Mouse (Mus musculus) kidney, adult 8-10 months (tissue): ENCODE measurements around the gene Ergic3.
A peak's percentile ranks its signal among the peaks of the same experiment; 100 is the strongest.

ENCODE experiments used
- DNase-seq, 2 experiments: peaks; one replicate each; pipeline ENCODE4 v3.0.0; 2022

The Ergic3 gene

DNA sequence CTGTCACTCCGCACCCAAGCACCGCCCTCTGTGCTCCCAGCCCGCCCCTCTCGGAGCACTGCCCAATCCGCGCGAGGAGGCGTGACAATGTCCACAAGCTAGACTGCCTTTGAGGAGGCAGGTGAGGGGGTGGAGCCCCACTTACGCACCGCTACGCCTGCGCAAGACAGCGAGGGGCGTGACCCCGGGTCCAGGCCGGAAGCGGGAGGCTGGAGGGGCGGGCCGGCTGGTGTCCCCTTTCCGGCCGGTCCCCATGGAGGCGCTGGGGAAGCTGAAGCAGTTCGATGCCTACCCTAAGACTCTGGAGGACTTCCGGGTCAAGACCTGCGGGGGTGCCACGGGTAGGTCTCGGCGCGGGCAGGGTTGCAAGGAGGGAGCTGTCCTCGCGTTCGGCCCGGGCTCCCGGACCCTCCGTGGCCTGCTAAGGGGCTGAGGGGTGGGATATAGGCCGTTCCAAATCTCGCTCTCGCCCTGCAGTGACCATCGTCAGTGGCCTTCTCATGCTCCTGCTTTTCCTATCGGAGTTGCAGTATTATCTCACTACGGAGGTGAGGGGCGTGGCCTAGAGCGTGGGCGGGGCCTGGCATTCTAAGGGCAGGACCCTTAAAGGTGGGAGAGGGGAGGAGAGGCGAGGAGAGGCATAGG, at the start of gene Ergic3, which contains the start of gene 6430550D23Rik:
Gene Ergic3 (plus strand): TSS at position 158 of the 645 bp plus-strand sequence.
Gene 6430550D23Rik (minus strand): TSS at position 90 of the 645 bp plus-strand sequence.
- peak; percentile 100 for DNase-seq

DNA sequence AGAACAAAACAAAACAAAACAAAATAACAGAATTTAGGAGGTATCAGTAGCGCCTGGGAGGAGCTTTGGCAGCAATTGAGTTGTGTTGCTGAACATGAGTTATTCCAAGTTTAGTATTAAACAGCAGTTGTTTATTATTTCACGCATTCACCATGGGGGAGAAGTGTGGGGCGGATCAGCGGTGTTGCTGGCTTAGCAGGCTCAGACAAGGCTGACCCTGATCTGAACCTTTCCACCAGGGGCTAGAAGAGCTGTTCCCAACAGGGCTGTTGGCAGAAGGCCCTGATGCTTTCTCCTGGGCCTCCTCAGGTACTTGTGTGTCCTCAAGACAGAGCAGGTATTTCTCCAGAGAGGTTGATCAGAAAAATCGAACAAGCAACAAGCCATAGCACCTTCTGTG, 47.9 kb upstream of the Ergic3 start:
- DNase-seq: peak; percentile 54 to 60

DNA sequence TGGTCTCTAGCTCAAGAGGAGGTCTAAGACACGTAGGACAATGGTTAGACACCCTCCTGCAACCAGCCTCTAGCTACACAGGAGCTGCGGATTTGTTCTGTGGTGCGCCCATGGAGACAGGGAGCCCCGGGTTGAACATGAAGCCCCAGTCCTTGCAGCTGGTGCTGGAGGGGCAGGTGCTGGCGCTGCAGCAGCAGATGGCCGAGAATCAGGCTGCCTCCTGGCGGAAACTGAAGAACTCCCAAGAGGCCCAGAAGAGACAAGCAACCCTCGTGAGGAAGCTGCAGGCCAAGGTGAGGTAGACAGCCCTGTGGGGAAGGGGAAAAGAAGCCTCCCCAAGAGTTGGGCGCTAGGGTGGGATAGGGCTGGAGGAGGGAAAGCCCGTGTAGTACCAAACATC, 46.0 kb upstream of the Ergic3 start:
- DNase-seq: no peak

DNA sequence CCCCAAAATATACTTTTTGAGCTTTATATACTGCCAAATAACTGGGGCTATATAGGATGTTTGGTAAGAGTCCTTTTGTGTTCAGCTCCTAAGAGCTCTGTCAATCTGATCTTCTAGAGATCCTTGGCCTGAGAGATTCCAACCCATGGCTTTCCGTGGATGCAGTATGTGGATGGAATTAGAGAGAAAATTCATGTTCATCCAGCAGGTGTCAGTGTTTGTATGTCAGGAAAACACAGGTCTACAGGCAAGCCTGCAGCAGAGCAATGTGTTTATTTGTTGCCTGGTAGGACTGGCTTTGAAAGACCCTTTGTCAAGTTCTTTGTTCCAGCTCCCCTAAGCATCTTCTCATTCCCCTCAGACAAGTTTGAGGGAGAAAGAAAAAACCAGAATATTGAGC, 44.9 kb upstream of the Ergic3 start:
- DNase-seq: no peak

DNA sequence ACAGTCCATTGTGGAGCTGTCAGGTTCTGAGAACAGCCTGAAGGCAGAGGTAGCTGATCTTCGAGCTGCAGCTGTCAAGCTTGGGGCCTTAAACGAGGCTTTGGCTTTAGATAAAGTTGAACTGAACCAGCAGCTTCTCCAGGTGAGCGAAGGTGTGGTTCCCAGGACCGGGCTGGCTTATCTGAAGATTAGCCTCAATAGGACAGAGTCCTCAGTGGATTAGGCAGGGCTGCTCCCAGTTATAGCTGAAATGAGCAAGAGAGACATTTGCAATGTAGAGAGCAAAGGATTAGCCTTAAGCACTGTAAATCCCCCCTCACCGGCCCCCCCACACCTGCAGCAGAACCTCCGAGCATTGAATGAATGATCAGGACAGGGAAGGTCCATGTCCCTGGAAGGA, 34.5 kb upstream of the Ergic3 start:
- DNase-seq: no peak

DNA sequence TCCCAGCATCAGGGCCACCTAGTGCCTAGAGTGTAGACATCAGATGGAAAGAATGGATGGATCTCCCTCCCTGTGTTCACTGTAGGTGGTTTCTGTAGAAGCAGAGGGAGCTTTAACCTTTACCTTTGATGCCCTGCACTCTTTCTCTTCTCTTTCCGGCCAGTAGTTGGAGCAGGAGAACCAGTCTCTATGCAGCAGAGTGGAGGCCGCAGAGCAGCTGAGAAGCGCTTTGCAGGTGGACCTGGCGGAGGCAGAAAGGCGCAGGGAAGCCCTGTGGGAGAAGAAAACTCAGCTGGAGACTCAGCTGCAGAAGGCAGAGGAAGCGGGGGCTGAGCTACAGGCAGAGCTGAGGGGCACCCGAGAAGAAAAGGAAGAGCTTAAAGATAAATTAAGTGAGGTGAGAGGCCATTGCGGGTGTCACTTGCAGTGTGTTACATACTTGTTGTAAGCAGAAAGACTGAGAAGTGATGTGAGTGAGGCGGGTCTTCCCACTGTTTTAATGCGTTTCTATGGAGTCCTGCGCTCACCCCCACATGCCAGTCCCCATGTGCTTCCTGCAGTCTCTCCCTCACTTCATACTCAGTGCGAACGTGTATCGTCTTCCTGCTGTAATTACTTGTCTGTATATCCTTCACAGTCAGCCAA, 33.6 kb upstream of the Ergic3 start:
- no peak for DNase-seq

DNA sequence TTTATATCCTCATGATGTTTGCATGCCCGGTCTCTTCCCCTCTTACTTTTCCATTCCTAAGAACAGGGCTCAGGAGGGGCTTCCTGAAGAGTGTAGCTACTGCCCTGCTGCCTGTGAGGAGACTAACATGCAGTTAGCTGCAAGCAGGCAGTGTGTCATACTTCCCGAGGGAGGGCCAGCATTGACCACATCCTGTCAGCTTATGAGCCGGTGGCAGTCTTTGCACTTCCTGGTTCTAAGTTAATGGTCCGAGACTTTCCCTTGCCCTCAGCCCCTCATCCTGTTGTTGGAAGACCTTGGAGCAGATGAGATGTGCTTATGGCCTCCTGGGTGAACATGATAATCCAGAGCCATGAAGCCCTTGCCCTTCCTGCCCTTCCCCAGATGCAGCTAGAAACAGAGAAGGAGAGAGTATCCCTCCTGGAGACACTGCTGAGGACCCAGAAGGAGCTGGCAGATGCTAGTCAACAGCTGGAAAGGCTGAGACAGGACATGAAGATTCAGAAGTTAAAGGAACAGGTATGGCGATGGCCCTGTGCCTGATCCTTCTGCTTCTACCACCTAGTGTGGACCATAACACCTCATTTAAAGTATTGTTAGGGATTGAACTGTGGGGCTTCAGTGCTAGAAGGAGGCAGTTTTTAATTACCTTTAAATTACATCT, 28.4 kb upstream of the Ergic3 start:
- peak in 1 of 2 experiments; percentile 35 for DNase-seq

DNA sequence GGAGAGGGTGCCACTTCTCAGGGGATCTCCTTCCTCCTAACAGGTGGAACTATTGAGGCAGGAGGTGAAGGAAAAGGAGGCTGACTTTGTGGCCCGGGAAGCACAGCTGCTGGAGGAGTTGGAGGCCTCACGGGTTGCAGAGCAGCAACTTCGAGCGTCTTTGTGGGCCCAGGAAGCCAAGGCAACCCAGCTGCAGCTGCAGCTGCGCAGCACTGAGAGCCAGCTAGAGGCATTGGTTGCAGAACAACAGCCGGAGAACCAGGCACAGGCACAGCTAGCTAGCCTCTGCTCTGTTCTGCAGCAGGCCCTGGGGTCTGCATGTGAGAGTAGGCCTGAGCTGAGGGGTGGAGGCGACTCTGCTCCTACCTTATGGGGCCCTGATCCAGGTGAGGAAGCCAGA, 22.1 kb upstream of the Ergic3 start:
- DNase-seq: no peak

DNA sequence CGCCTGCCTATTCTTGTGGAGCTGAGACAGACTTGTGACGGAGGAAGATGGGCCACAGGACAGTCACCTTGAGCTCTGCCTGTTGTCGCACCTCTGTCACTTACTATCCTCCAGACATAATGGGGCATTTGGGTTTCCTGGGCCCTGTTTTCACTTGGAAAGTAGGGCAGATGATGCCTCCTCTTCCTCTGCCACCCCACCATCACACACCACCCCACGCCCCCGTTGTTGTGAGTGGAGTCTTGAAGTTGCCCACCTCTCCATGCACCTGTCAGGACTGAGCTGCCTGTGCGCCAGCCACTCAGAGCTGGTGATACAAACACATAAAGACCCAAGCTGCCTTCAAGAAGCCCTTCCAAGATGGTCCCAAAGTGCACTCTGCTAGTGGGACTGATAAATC, 20.7 kb upstream of the Ergic3 start:
- no peak for DNase-seq

DNA sequence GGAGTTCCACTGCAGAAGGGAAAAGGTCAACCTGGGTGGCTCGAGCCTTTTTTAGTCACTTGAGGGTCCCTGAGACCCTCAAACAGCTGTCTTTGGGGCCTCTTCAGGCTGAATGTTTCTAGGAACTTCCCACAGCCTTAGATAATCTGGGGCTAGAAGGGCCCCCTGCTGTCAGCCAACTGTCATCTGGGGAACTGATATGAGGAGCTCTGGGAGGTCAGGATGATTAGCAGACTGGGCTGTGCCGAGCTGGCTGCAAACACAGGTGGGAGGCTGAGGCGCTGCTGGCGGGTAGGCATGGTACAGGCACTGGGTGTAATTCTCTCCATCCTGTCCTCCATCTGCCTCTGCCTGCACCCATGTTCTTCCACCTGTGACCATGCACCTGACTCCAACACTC, 18.8 kb upstream of the Ergic3 start:
- no peak for DNase-seq

DNA sequence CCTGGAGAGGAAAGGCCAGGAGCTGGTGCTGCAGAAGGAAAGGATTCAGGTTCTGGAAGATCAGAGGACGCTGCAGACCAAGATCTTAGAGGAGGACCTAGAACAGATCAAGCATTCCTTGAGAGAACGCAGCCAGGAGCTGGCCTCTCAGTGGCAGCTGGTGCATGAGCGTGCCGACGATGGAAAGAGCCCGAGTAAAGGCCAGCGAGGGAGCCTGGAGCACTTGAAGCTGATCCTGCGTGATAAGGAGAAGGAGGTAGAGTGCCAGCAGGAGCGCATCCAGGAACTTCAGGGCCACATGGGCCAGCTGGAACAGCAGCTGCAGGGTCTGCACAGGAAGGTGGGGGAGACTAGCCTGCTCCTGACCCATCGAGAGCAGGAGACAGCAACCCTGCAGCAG, 16.7 kb upstream of the Ergic3 start:
- DNase-seq: no peak

DNA sequence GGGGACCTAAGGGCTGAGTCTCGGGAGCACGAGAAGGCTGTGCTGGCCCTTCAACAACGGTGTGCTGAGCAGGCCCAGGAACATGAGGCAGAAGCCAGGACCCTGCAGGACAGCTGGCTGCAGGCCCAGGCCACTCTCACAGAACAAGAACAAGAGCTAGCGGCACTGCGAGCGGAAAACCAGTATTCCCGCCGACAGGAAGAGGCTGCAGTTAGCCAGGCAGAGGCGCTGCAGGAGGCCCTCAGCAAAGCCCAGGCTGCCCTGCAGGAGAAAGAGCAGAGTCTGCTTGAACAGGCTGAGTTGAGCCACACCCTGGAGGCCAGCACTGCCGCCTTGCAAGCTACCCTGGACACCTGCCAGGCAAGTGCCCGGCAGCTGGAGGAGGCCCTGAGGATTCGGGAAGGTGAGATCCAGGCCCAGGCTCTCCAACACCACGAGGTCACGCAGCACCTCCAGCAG, 16.0 kb upstream of the Ergic3 start:
- peak; percentile 78 to 83 for DNase-seq

DNA sequence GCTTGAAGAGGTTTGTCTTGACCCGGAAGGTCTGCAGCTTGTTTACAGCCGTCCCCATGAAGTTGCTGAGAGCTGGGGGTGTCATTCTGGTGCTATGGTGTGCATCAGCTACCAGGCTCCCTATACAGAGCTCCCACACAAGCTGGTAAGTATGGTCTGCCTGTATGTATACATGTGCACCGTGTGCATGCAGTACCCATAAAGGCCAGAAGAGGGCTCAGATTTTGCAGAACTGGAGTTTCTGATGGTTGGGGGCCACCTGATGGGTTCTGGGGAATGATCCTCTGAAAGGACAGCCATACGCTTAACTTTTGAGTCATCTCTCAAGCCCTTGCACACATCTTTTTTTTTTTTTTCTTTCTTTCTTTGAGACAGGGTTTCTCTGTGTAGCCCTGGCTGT, 2.5 kb upstream of the Ergic3 start:
- no peak for DNase-seq

DNA sequence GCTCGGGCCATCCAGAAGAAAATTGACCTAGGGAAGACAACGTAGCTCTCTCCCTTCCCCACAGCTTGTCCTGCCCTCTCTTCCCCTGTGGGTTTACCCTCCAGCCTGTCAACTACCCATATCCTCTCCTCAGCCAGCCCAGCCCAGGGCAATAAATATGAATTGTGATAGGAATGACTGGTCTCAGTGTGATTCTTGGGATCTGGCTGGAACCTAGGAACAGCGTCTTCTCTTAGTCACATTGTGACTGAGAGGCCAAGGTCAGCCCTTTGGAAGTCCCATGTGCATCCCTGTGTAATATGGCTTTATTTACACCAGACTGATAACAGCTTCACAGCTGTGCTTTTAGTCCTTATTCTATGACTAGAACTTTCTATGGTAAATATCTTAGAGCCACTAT, 10.3 kb downstream of the Ergic3 start:
- DNase-seq: no peak

DNA sequence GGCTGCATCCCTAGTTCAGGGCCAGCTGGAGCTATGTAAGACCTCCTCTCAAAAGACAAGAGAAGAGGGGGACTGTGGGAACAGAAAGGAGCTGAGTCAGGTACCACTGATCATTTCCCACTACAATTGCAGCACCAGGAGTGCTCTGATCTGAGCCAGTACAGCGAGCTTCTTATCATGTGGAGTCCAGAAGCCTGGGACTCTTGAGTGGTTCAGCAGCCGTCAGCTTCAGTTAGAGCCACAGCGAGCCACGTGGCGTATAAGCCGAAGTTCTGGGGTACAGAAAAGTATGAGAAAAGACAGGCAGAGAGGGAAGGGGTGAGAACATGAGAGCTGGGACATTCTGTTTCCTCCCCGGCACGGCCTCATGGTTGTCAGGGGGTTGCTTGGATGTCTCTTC, 13.4 kb downstream of the Ergic3 start:
- DNase-seq: no peak

DNA sequence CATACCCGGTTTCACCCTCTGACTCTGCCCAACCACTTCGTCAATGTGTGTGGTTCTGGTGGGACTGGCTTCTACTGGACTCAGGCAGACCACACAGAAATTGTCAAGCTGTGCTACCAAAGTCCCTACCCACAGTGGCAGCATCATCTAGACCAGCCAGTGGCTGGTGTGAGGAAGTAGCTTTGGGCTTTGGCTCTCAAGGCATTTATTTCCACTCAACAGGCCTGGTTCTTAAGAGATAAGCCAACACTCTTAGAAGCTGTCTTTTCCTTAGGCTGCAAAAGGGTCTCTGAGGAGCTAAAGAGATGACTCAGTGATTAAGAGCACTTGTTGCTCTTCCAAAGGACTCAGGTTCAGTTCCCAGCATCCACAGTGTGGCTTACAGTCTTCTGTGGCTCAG, 13.9 kb downstream of the Ergic3 start:
- DNase-seq: no peak

DNA sequence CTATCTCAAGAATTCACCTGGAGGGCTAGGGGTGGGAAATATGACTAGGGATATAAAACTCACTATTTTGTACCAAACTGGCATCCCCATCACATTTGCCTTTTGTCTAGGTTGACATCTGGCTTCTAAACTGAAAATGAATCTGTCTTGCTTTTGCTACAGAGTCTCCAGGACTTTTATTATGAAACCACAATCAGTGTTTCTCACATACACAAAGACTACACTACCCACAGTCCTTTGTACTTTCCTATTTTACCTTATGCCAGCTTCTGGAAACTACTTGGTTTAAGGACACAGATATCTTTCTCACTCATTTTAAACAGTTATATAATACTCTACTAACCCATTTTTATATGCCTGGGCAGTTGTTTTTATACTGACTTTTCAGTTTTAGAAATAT, 17.6 kb downstream of the Ergic3 start:
- DNase-seq: peak in 1 of 2 experiments; percentile 19

DNA sequence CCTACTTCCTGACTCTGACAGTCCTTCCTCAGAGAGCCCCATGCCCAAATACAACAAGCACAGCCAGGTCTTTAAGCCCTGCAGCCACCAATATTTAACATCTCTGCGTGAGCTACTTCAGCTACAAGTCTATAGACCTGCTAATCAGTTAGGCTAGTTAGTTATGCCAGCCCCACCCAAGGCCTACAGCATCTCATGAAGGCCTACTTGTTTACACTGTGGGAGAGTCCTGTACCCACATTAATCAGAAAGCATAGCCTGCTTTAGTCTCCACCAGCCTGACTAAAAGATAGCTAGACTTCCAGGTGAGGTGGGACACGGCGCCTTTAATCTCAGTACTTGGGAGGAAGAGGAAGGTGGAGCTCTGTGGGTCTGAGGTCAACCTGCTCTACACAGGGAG, 31.5 kb downstream of the Ergic3 start:
- no peak for DNase-seq

DNA sequence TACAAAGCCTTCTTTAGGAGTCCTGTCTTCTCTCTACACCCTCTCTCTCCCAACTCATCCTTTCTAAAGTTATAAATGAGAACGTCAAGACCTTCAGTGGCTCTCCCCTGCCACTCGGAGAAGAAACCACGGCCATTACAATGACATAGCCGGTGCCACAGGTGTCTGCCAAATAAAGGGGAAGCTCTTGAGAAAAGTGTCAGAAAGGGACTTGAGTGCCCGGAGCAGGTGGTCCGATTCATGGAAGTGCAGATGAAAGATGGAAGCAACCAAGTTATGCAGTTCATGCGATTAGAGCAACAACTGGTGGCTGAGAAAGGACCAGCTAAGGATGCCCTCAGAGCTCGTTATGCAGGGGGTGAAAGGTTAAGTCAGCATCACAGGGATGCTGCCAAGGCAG, 35.1 kb downstream of the Ergic3 start:
- DNase-seq: no peak

DNA sequence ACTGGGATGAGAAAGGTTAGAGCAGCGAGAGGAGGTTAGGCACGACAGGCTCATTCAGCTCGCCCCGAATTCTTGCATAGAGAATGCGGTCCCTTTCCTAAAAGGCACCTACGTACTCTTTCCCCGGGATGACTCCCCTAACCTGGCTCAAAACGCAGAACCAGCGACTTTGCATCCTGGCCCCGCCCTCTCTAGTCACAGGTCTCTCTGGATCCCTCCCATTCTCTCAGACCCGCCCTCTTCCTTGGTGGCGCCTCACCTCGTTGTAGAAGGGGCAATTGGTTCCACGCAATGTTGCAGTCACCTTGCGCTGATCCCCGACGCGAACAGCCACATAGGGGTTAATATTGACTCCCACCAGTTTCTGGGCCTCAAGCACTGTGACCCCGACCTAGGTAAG, 40.1 kb downstream of the Ergic3 start:
- no peak for DNase-seq

DNA sequence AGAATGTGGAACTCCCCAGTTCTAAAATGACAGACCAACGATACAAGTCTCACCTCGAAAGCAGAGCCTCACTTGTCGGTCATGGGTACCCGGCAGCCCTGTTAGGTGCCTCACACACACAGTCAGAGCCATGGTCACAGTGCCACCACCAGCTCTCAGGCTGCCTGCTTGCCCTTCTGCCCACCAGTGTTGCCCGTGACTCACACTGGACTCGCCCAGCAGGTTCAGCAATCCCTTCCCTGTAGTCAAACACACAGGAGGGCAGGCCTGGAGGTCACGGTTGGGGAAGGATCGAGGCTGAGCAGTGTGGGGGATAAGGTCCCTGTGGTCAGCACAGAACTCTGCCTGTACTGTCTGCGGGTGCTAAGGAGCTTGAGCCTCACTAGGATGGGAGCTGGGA, 45.0 kb downstream of the Ergic3 start, which contains the start of gene Fer1l4:
Gene Fer1l4 (minus strand): TSS at position 132 of the 400 bp plus-strand sequence.
- no peak for DNase-seq

DNA sequence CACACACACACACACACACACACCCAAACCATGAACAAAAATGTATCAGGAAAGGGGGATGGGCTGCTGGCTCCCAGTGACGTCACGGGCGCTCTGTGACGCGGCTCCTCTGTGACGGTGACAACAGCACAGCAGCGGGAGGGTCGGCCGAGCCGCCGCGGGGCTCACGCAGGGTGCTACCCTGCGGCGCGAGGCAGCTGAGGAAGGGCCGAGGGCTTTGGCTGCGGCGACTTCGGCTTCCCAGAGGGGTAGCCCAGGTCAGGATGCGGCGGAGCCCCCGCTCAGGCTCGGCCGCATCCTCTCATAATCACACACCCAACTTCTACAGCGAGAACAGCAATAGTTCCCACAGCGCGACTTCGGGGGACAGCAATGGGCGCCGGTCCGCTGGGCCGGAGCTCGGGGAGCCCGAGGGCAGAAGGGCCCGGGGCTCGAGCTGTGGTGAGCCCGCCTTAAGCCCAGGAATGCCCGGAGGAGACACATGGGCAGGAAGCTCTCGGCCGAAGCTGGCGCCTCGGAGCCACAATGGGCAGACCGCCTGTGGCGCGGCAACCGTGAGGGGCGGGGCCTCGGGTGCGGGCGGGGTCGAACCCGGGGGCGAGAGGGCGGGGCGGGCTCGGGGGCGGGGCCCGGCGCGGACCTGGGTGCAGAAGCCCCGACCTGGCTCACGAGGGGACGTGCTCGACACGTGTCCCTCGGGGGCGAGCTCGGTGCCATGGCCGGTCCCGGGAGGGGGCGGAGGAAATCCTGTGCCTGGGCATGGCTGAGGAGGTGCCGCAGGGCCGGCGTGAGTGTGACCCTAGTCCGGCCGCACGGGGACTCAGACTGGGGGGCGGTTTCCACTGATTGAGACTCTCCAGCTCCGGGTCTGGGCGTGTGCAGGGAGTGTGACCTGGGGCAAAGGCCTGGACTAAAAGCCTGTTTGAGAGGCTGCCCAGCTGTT, 57.5 kb downstream of the Ergic3 start, which contains the start of gene Spag4:
Gene Spag4 (plus strand): TSS at position 77 of the 943 bp plus-strand sequence.
- peak; percentile 58 to 68 for DNase-seq

DNA sequence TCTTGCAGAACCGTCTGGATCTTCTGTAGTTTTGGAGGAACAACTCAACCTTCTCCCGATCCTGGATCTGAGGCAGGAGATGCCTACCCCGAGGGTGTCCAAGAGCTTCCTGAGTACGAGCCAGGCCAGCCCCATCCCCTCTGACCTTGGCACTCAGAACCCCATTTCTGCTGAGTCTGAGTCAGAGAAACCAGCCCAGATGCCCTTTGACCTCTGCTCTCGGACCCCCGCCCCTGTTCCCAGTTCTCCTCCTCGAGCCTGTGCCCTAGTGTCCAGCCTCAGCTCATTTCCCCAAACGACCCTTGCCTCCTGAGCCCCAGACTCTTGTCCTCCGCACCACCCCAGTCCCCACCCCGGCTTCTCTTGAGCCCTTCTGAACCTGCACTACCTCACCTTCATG, 58.3 kb downstream of the Ergic3 start:
- peak in 1 of 2 experiments; percentile 23 for DNase-seq
